Mouse (Mus musculus) cerebellum, adult 9-11 months (tissue): ENCODE data around the gene Inhbc.
"Not testable (repeated sequence)": the region's sequence is repeated elsewhere in the genome, so short reads cannot be mapped to it uniquely, and the experiment has no call there.

Experiments used
- DNase-seq: peaks from one replicate; pipeline ENCODE4 v3.0.0; 2022

Gene Inhbc

GRCm38 (mm10) chr10:127325454-127326016 is 44.7 kb downstream of the Inhbc start:
- no peak for DNase-seq

- DNase-seq = no peak
Measured at GRCm38 (mm10) chr10:127324495-127324894, 45.7 kb downstream of the Inhbc start.

GRCm38 (mm10) chr10:127323131-127323855 is 46.9 kb downstream of the Inhbc start:
- DNase-seq = no peak

- DNase-seq = no peak
Measured at GRCm38 (mm10) chr10:127322669-127323068, 47.6 kb downstream of the Inhbc start.

GRCm38 (mm10) chr10:127322178-127322577 is 48.1 kb downstream of the Inhbc start:
- DNase-seq = no peak

GRCm38 (mm10) chr10:127321621-127322020 is 48.6 kb downstream of the Inhbc start, which contains the start of gene Arhgap9:
TSS of gene Arhgap9 (plus strand) at chr10:127321964.
- no peak for DNase-seq

GRCm38 (mm10) chr10:127319969-127320368 is 50.3 kb downstream of the Inhbc start:
- DNase-seq = no peak

GRCm38 (mm10) chr10:127318009-127318408 is 52.2 kb downstream of the Inhbc start:
- no peak for DNase-seq

- no peak for DNase-seq
Measured at GRCm38 (mm10) chr10:127317277-127317676, 53.0 kb downstream of the Inhbc start.

GRCm38 (mm10) chr10:127314950-127315349 is 55.3 kb downstream of the Inhbc start:
- not testable (repeated sequence) for DNase-seq

- DNase-seq = not testable (repeated sequence)
Measured at GRCm38 (mm10) chr10:127313516-127313915, 56.7 kb downstream of the Inhbc start.

- no peak for DNase-seq
Measured at GRCm38 (mm10) chr10:127312858-127313257, 57.4 kb downstream of the Inhbc start.

GRCm38 (mm10) chr10:127312356-127312676 is 57.9 kb downstream of the Inhbc start:
- DNase-seq = peak; percentile 84

GRCm38 (mm10) chr10:127311476-127312355 is 58.5 kb downstream of the Inhbc start, which contains the start of gene Mars:
TSS of gene Mars (minus strand) at chr10:127311786.
- DNase-seq = peak; percentile 94

GRCm38 (mm10) chr10:127310523-127311475 is 59.4 kb downstream of the Inhbc start:
- DNase-seq = peak; percentile 54

GRCm38 (mm10) chr10:127309167-127309566 is 61.1 kb downstream of the Inhbc start:
- DNase-seq = not testable (repeated sequence)
